Mouse (Mus musculus) heart, adult 2 months (tissue): ENCODE measurements around the gene Abhd17a. TPM values are rescaled to one million over a fixed set of nuclear protein-coding genes. Genes with fewer than 3 reads are reported as not detected.

Experiments used
- DNase-seq, 2 experiments: peaks; one replicate each; pipeline ENCODE4 v3.0.0; 2021
- H3K27ac ChIP-seq: fragments of 200-600 bp; 2 replicates; pipeline ENCODE4 v1.8.1; 2022
- H3K27me3 ChIP-seq: fragments of 200-500 bp; 2 replicates; pipeline ENCODE4 v1.6.1; 2012; ENCODE audit warnings: mild to moderate bottlenecking, low read length, inconsistent platforms, mixed read lengths; ENCODE audit not compliant: control insufficient read depth, insufficient read depth
- H3K36me3 ChIP-seq: fragments of 200-500 bp; 2 replicates; pipeline ENCODE4 v1.6.1; 2012; ENCODE audit warnings: low read length, inconsistent platforms; ENCODE audit not compliant: control insufficient read depth, insufficient read depth
- H3K4me1 ChIP-seq: fragments of 200-500 bp; 2 replicates; pipeline ENCODE4 v1.6.1; 2011; ENCODE audit warnings: low read length; ENCODE audit not compliant: control insufficient read depth, insufficient read depth
- H3K4me3 ChIP-seq: fragments of 200-600 bp; 2 replicates; pipeline ENCODE4 v1.8.1; 2022
- H3K79me2 ChIP-seq: fragments of 200-500 bp; replicated peaks from 2 replicates; pipeline ENCODE4 v1.6.1; 2012; ENCODE audit warnings: mild to moderate bottlenecking, inconsistent platforms, low read length, moderate library complexity, mixed read lengths; ENCODE audit not compliant: control insufficient read depth, insufficient read depth
- H3K9ac ChIP-seq: fragments of 200-500 bp; 2 replicates; pipeline ENCODE4 v1.6.1; 2012; ENCODE audit warnings: low read depth, mild to moderate bottlenecking, control low read depth, inconsistent platforms, low read length, mixed read lengths
- CTCF ChIP-seq: fragments of 200-600 bp; IDR thresholded peaks from 2 replicates; pipeline ENCODE4 v1.8.1; 2022; ENCODE audit warnings: antibody characterized with exemption, mild to moderate bottlenecking, moderate library complexity
- EP300 ChIP-seq: fragments of 200-500 bp; IDR thresholded peaks from 2 replicates; pipeline ENCODE4 v1.6.1; 2011; ENCODE audit warnings: low read depth, low read length, control low read depth; ENCODE audit not compliant: insufficient read depth
- POLR2A ChIP-seq: fragments of 200-500 bp; IDR thresholded peaks from 2 replicates; pipeline ENCODE4 v1.6.1; 2011; ENCODE audit warnings: mild to moderate bottlenecking, low read depth, low read length, control low read depth; ENCODE audit not compliant: insufficient read depth
- WGBS: fragments of 180-500 bp; shearing (Covaris S2); methylation state at CpG from one replicate; pipeline ENCODE4 v1.1.7; 2018; 5-methylcytosine and 5-hydroxymethylcytosine counted together
- intact Hi-C: fragments of 180-260 bp; cut with DNase I; formaldehyde crosslinking; loops from one replicate; pipeline ENCODE4 v1.15.1; 2025
- polyA plus RNA-seq: library from polyadenylated mRNA; depleted of rRNA; stranded (reverse); fragments of >200 nt; gene quantifications from 2 replicates; pipeline ENCODE4 v1.2.3, GENCODE M21; 2012
- total RNA-seq, 2 experiments: library from RNA; stranded (reverse); gene quantifications; 2 replicates each; pipeline ENCODE4 v1.2.3; 2021

Gene Abhd17a
- total and polyA plus RNA-seq, 3 experiments: 40.2 to 80.0 (median 46.9) TPM

DNA sequence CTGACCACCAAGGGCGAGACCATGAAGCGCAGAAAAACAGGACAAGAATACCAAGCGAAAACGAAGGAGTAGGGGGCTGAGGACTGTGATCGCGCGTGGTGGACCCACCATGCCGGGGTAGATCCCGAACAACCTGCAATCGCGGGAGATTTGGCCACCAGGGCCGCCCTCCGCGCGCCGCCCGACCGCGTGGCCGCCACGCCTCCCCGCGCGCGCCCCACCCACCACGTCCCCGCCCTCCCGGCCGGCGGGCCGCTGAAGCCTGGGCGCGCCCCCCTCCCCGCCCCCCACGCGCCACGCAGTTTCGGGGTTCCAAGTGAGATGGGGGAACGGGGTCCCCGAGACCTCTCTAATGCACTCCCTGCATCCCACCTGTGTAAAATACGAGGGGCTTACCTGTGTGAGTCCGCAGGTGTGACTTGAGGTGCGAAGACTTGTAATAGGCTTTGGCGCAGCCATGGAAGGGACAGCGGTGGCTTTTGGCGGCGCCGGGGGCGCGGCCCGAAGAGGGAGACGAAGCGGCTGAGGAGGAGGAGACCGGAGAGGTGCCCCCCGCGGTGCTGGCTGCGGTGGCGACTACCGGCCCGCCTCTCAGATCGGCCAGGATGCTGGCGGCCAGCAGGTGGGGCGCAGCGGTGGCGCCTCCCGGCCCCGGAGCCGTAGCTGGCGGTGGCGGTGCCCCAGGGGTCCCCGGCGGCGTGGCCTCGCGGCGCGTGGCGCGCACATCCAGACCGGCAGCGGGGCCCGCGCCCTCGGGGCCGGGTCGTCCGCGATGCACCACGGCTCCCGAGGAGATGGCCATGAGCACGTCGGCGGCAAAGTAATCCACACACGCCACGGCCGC, 13.6 kb downstream of the Abhd17a start:
- Histone ChIP-seq H3K79me2 (peaks cover 2% of the 10 kb centered on the region; the same call in 1 of the 2 replicates), H3K4me1 (peaks cover 7% of the 10 kb centered on the region), H3K36me3 (no peaks in the 10 kb centered on the region), H3K27ac (peak overlapping the region; percentile 89), H3K4me3 (peak overlapping the region; percentile 84), H3K27me3 (no peaks in the 10 kb centered on the region), H3K9ac (peak overlapping the region; percentile 98)
- no peak for TF ChIP-seq EP300
- no peak for TF ChIP-seq POLR2A
- peak; percentile 24 for TF ChIP-seq CTCF
- intact Hi-C loops: loop anchor here (2.0 kb wide), 1 partner anchor 46 kb away; the partner anchor contains the start of gene Csnk1g2
- WGBS: under 1% methylated on average over 95 of the region's 96 CpGs
- DNase-seq: peak; percentile 71 to 78

- 21% methylated on average over 17 of the region's 17 CpGs for WGBS
- intact Hi-C loops: loop anchor here (2.0 kb wide), 1 partner anchor 47 kb away; the partner anchor contains the start of gene Csnk1g2
These were observed 14.2 kb downstream of the Abhd17a start for GRCm38 (mm10) chr10:80575925-80576324.

GRCm38 (mm10) chr10:80574896-80575295, 15.2 kb downstream of the Abhd17a start:
- TF ChIP-seq EP300: no peak
- no peak for TF ChIP-seq CTCF
- no peak for TF ChIP-seq POLR2A
- Histone ChIP-seq H3K27me3 (no peaks in the 10 kb centered on the region), H3K4me1 (peaks cover 7% of the 10 kb centered on the region), H3K27ac (no peak overlapping the region), H3K9ac (no peak overlapping the region), H3K79me2 (peaks cover 2% of the 10 kb centered on the region; the same call in 1 of the 2 replicates), H3K36me3 (no peaks in the 10 kb centered on the region), H3K4me3 (no peak overlapping the region)
- intact Hi-C loops: no loop called here
- WGBS: 74% methylated on average over 3 of the region's 3 CpGs
- no peak for DNase-seq

More at GRCm38 (mm10) chr10:80575925-80576324, 14.2 kb downstream of the Abhd17a start:
- Histone ChIP-seq H3K27me3 (no peaks in the 10 kb centered on the region), H3K36me3 (no peaks in the 10 kb centered on the region), H3K4me1 (peaks cover 7% of the 10 kb centered on the region), H3K79me2 (peaks cover 2% of the 10 kb centered on the region; the same call in 1 of the 2 replicates), H3K27ac (no peak overlapping the region), H3K9ac (peak overlapping the region; percentile 47; the same call in 1 of the 2 replicates), H3K4me3 (peak overlapping the region; percentile 84)
- TF ChIP-seq CTCF (no peak), POLR2A (no peak), EP300 (no peak)
- DNase-seq: no peak

- H3K27me3 ChIP-seq: no peaks in the 10 kb centered on the region
- no peak overlapping the region for H3K27ac ChIP-seq
- no peak overlapping the region for H3K9ac ChIP-seq
- intact Hi-C loops: no loop called here
- H3K79me2 ChIP-seq: peaks cover 2% of the 10 kb centered on the region; the same call in 1 of the 2 replicates
- TF ChIP-seq EP300 (no peak), POLR2A (no peak)
- H3K4me1 ChIP-seq: peaks cover 4% of the 10 kb centered on the region; the same call in 1 of the 2 replicates
- WGBS: 61% methylated on average over 9 of the region's 9 CpGs
- no peak overlapping the region for H3K4me3 ChIP-seq
- no peak for DNase-seq
- H3K36me3 ChIP-seq: no peaks in the 10 kb centered on the region
These were observed 16.2 kb downstream of the Abhd17a start for GRCm38 (mm10) chr10:80573944-80574343.

- TF ChIP-seq CTCF (no peak), POLR2A (no peak)
- 86% methylated on average over 2 of the region's 2 CpGs for WGBS
- Histone ChIP-seq H3K27me3 (no peaks in the 10 kb centered on the region), H3K36me3 (no peaks in the 10 kb centered on the region), H3K4me3 (no peak overlapping the region), H3K27ac (no peak overlapping the region), H3K9ac (no peak overlapping the region), H3K4me1 (0 out of 2 replicates have a peak, but pooled peaks cover 3% of the 10 kb centered on the region), H3K79me2 (peaks cover 2% of the 10 kb centered on the region; the same call in 1 of the 2 replicates)
- DNase-seq: no peak
- intact Hi-C loops: no loop called here
These were observed 17.7 kb downstream of the Abhd17a start for GRCm38 (mm10) chr10:80572477-80572876.
